Comparison of ENCODE assay signal across 34 mouse cellular contexts in the genomic region with DNA sequence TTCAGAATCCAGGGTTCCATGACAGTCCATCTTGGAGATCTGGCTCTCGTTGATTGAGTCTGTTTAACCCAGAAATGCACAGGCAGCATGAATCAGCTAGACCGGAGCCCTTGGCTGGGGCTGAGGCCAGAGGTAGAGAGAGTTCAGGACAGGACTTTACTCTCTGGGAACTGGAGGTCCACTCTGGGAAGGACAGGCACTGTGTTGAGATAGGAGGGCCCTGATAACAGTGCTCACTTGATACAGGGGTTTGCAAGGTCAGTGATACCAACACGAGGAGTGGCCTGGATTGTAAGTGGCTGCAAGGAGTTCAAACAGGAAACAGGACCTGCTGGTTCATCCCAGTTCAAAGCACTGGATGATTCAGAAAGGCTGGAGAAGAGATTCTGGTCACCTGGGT. TPM values are rescaled to one million over a fixed set of nuclear protein-coding genes. Genes with fewer than 3 reads are reported as not detected.
DNase-seq lines count a peak whose midpoint lies in the region; ATAC-seq and TF ChIP-seq lines count a peak whose summit lies in the region.
"Had no signal": no experiment of that assay in that cellular context is flagged by ENCODE, and none has a peak within 500 bp of the region (broad histone marks: within the 10 kb centered on the region; RNA-seq: fewer than 3 reads in every experiment).

No protein-coding gene starts in this region.

- ATAC-seq in liver, embryonic 15.5 days (ENCODE audit: insufficient read depth) = peak; percentile 25; the same call in 1 of the 2 replicates
- ATAC-seq in intestine, embryonic 15.5 days = peak; percentile 93
- no peak for ATAC-seq in kidney, embryonic 15.5 days (replicated peaks; ENCODE audit: low FRiP score)
- ATAC-seq: CD4-positive, CD25-positive, alpha-beta regulatory T cell, adult 4 months; forebrain, postnatal 0 days; hindbrain, embryonic 16.5 days; lung, postnatal 0 days; midbrain, embryonic 13.5 days had no signal

- no peak overlapping the region for H3K4me3 ChIP-seq in liver, embryonic 15.5 days (replicated peaks)
- H3K4me3 ChIP-seq in intestine, embryonic 15.5 days (replicated peaks) = no peak overlapping the region
- no peak overlapping the region for H3K4me3 ChIP-seq in small intestine, adult 2 months (ENCODE audit: low read depth, low read length)
- H3K4me3 ChIP-seq in kidney, embryonic 15.5 days (replicated peaks) = no peak overlapping the region
- H3K4me3 ChIP-seq: embryonic facial prominence, embryonic 10.5 days; embryonic facial prominence, embryonic 15.5 days; forebrain, embryonic 12.5 days; layer of hippocampus, adult 2 months; left cerebral cortex, adult 2 months; limb, embryonic 12.5 days; midbrain, embryonic 13.5 days had no signal

- H3K4me2 ChIP-seq in liver, embryonic 15.5 days = no peak overlapping the region
- H3K4me2 ChIP-seq in intestine, embryonic 15.5 days (replicated peaks) = no peak overlapping the region
- H3K4me2 ChIP-seq in kidney, embryonic 15.5 days = no peak overlapping the region
- H3K4me2 ChIP-seq: embryonic facial prominence, embryonic 15.5 days; forebrain, embryonic 12.5 days; limb, embryonic 12.5 days; midbrain, embryonic 13.5 days had no signal

- H3K9me3 ChIP-seq in liver, embryonic 15.5 days (replicated peaks) = no peaks in the 10 kb centered on the region
- no peaks in the 10 kb centered on the region for H3K9me3 ChIP-seq in intestine, embryonic 15.5 days
- no peaks in the 10 kb centered on the region for H3K9me3 ChIP-seq in kidney, embryonic 15.5 days (replicated peaks)
- H3K9me3 ChIP-seq: embryonic facial prominence, embryonic 10.5 days; embryonic facial prominence, embryonic 15.5 days; forebrain, embryonic 12.5 days; limb, embryonic 12.5 days; midbrain, embryonic 13.5 days had no signal

- peaks cover 8% of the 10 kb centered on the region for H3K4me1 ChIP-seq in liver, embryonic 15.5 days (replicated peaks)
- peaks cover 4% of the 10 kb centered on the region; the same call in 1 of the 2 replicates for H3K4me1 ChIP-seq in intestine, embryonic 15.5 days (replicated peaks)
- peaks cover 40% of the 10 kb centered on the region for H3K4me1 ChIP-seq in small intestine, adult 2 months (ENCODE audit: control insufficient read depth, insufficient read depth, insufficient read length, low read length)
- H3K4me1 ChIP-seq in kidney, embryonic 15.5 days = peaks cover 9% of the 10 kb centered on the region
- H3K4me1 ChIP-seq: embryonic facial prominence, embryonic 10.5 days; embryonic facial prominence, embryonic 15.5 days; forebrain, embryonic 12.5 days; limb, embryonic 12.5 days; midbrain, embryonic 13.5 days had no signal

- DNase-seq in liver = no peak
- DNase-seq in yolk sac, embryonic 10.5 days (ENCODE audit: low spot score) = peak; percentile 77
- no peak for DNase-seq in Muller cell, postnatal 12 days (ENCODE audit: inconsistent ontology term)
- DNase-seq: adrenal gland, postnatal 36 days; cerebellum, adult 18-20 months; cerebellum, postnatal 14 days; forebrain, postnatal 0 days; heart, postnatal 14 days; kidney, adult 11 months; kidney, postnatal 36 days; lung, adult 18-20 months; retina, postnatal 1 day; right cerebral cortex, postnatal 14 days; thymus, postnatal 14 days had no signal

- H3K36me3 ChIP-seq in liver, embryonic 15.5 days (replicated peaks) = no peaks in the 10 kb centered on the region
- H3K36me3 ChIP-seq in intestine, embryonic 15.5 days = no peaks in the 10 kb centered on the region
- no peaks in the 10 kb centered on the region for H3K36me3 ChIP-seq in small intestine, adult 2 months (ENCODE audit: control insufficient read depth, insufficient read depth, low read length)
- H3K36me3 ChIP-seq in kidney, embryonic 15.5 days = no peaks in the 10 kb centered on the region
- H3K36me3 ChIP-seq: embryonic facial prominence, embryonic 10.5 days; embryonic facial prominence, embryonic 15.5 days; forebrain, embryonic 12.5 days; limb, embryonic 12.5 days; midbrain, embryonic 13.5 days had no signal

- H3K9ac ChIP-seq in liver, embryonic 15.5 days = no peak overlapping the region
- H3K9ac ChIP-seq in intestine, embryonic 15.5 days = no peak overlapping the region
- H3K9ac ChIP-seq in kidney, embryonic 15.5 days = no peak overlapping the region
- H3K9ac ChIP-seq: embryonic facial prominence, embryonic 15.5 days; forebrain, embryonic 12.5 days; forebrain, postnatal 0 days; limb, embryonic 12.5 days; midbrain, embryonic 13.5 days had no signal

- TF ChIP-seq POLR2A in small intestine, adult 2 months (IDR thresholded peaks at IDR 0.05; ENCODE audit: low read depth, low read length) = no peak

- H3K27me3 ChIP-seq in liver, embryonic 15.5 days = no peaks in the 10 kb centered on the region
- no peaks in the 10 kb centered on the region for H3K27me3 ChIP-seq in intestine, embryonic 15.5 days (replicated peaks)
- H3K27me3 ChIP-seq in small intestine, adult 2 months (ENCODE audit: control insufficient read depth, insufficient read depth, low read length) = no peaks in the 10 kb centered on the region
- H3K27me3 ChIP-seq in kidney, embryonic 15.5 days = no peaks in the 10 kb centered on the region
- H3K27me3 ChIP-seq: embryonic facial prominence, embryonic 15.5 days; forebrain, embryonic 12.5 days; limb, embryonic 12.5 days; midbrain, embryonic 13.5 days had no signal

- 41% methylated on average over 3 of the region's 3 CpGs for WGBS in liver, embryonic 15.5 days (ENCODE audit: insufficient replicate concordance)
- WGBS in intestine, embryonic 15.5 days = 59% methylated on average over 3 of the region's 3 CpGs
- 19% methylated on average over 3 of the region's 3 CpGs for WGBS in small intestine, adult 2 months
- WGBS in kidney, embryonic 15.5 days = 80% methylated on average over 3 of the region's 3 CpGs

- H3K27ac ChIP-seq in liver, embryonic 15.5 days (replicated peaks) = no peak overlapping the region
- H3K27ac ChIP-seq in intestine, embryonic 15.5 days = peak overlapping the region; percentile 48; the same call in 1 of the 2 replicates
- H3K27ac ChIP-seq in small intestine, adult 2 months (ENCODE audit: insufficient read depth, low read depth, low read length) = peak overlapping the region; percentile 64
- H3K27ac ChIP-seq in kidney, embryonic 15.5 days = no peak overlapping the region
- H3K27ac ChIP-seq: embryonic facial prominence, embryonic 10.5 days; embryonic facial prominence, embryonic 15.5 days; forebrain, embryonic 12.5 days; layer of hippocampus, adult 2 months; left cerebral cortex, adult 2 months; limb, embryonic 12.5 days; macrophage; midbrain, embryonic 13.5 days had no signal

- TF ChIP-seq CTCF in small intestine, adult 2 months (IDR thresholded peaks at IDR 0.05; ENCODE audit: extremely low read depth, insufficient read length, insufficient replicate concordance, low read depth, low read length) = no peak

RNA-seq across cellular contexts. Expression of a gene that starts 8.6 kb away (rescaled TPM):
- polyA plus RNA-seq in liver, embryonic 15.5 days (2015; fragmentation: Nextera tagmentation; extraction: Ambion mirVana) = 6.3 and 7.1 TPM in 2 replicates
- polyA plus RNA-seq in intestine, embryonic 15.5 days (2015; fragmentation: Nextera tagmentation; extraction: Ambion mirVana) = 184 and 198 TPM in 2 replicates
- polyA plus RNA-seq in small intestine, adult 2 months (2012; rRNA removed) = 26.7 and 56.7 TPM in 2 replicates
- polyA plus RNA-seq in kidney, embryonic 15.5 days (2015; fragmentation: Nextera tagmentation; extraction: Ambion mirVana) = 93.9 and 101 TPM in 2 replicates
- polyA plus RNA-seq: CD4-positive, CD25-positive, alpha-beta regulatory T cell, adult 4 months had no signal

RNA-seq across cellular contexts. Expression of a gene that starts 8.6 kb away (rescaled TPM):
- polyA plus RNA-seq in liver, embryonic 15.5 days (2015; fragmentation: Nextera tagmentation; extraction: Ambion mirVana) = 14.9 and 15.4 TPM in 2 replicates
- polyA plus RNA-seq in intestine, embryonic 15.5 days (2015; fragmentation: Nextera tagmentation; extraction: Ambion mirVana) = 153 and 154 TPM in 2 replicates
- polyA plus RNA-seq in small intestine, adult 2 months (2012; rRNA removed) = 159 and 411 TPM in 2 replicates
- polyA plus RNA-seq in kidney, embryonic 15.5 days (2015; fragmentation: Nextera tagmentation; extraction: Ambion mirVana) = 0.26 and 0.66 TPM in 2 replicates
- polyA plus RNA-seq: brain, embryonic 14.5 days; CD4-positive, CD25-positive, alpha-beta regulatory T cell, adult 4 months; cortical plate, adult 2 months; embryonic facial prominence, embryonic 10.5 days; embryonic facial prominence, embryonic 15.5 days; forebrain, embryonic 12.5 days; forebrain, postnatal 0 days; heart, embryonic 14.5 days; hindbrain, embryonic 11.5 days; hindbrain, embryonic 16.5 days; limb, embryonic 12.5 days; macrophage; midbrain, embryonic 13.5 days; neural tube, embryonic 14.5 days had no signal

RNA-seq across cellular contexts. Expression of a gene that starts 34.1 kb away (rescaled TPM):
- 17.2 TPM in 2 replicates for polyA plus RNA-seq in liver, embryonic 15.5 days (2015; fragmentation: Nextera tagmentation; extraction: Ambion mirVana)
- polyA plus RNA-seq in intestine, embryonic 15.5 days (2015; fragmentation: Nextera tagmentation; extraction: Ambion mirVana) = 16.9 and 19.1 TPM in 2 replicates
- 9.5 and 20.7 TPM in 2 replicates for polyA plus RNA-seq in small intestine, adult 2 months (2012; rRNA removed)
- polyA plus RNA-seq in kidney, embryonic 15.5 days (2015; fragmentation: Nextera tagmentation; extraction: Ambion mirVana) = 7.5 and 8.4 TPM in 2 replicates
- polyA plus RNA-seq: CD4-positive, CD25-positive, alpha-beta regulatory T cell, adult 4 months; macrophage had no signal

RNA-seq across cellular contexts. Expression of a gene that starts 40.1 kb away (rescaled TPM):
- 415 and 453 TPM in 2 replicates for polyA plus RNA-seq in liver, embryonic 15.5 days (2015; fragmentation: Nextera tagmentation; extraction: Ambion mirVana)
- polyA plus RNA-seq in intestine, embryonic 15.5 days (2015; fragmentation: Nextera tagmentation; extraction: Ambion mirVana) = 335 and 425 TPM in 2 replicates
- polyA plus RNA-seq in small intestine, adult 2 months (2012; rRNA removed) = 243 and 695 TPM in 2 replicates
- polyA plus RNA-seq in kidney, embryonic 15.5 days (2015; fragmentation: Nextera tagmentation; extraction: Ambion mirVana) = 75.6 and 93.6 TPM in 2 replicates

RNA-seq across cellular contexts. Expression of a gene that starts 46.1 kb away (rescaled TPM):
- polyA plus RNA-seq in liver, embryonic 15.5 days (2015; fragmentation: Nextera tagmentation; extraction: Ambion mirVana) = 28.8 and 38.6 TPM in 2 replicates
- 26.1 and 32.5 TPM in 2 replicates for polyA plus RNA-seq in intestine, embryonic 15.5 days (2015; fragmentation: Nextera tagmentation; extraction: Ambion mirVana)
- polyA plus RNA-seq in small intestine, adult 2 months (2012; rRNA removed) = 9.4 and 29.1 TPM in 2 replicates
- polyA plus RNA-seq in kidney, embryonic 15.5 days (2015; fragmentation: Nextera tagmentation; extraction: Ambion mirVana) = 16.6 and 21.3 TPM in 2 replicates

Comparison
In these comparisons a context has a peak if more than half of its experiments do, and no peak if none do; other contexts are left out.
1. H3K27ac ChIP-seq: peak in intestine, embryonic 15.5 days (single experiment) and small intestine, adult 2 months (single experiment); none in liver, embryonic 15.5 days (single experiment) and kidney, embryonic 15.5 days (single experiment).